Mouse (Mus musculus) forelimb bud, embryonic 11.5 days (tissue): ENCODE measurements at regions not wholly inside any gene's neighbourhood (a gene's known extent, or its start where the extent isn't known, plus 50 kb on each side); places are given as distances from the start of the nearest gene placed in this dataset.
"Not testable (repeated sequence)": the region's sequence is repeated elsewhere in the genome, so short reads cannot be mapped to it uniquely, and the experiment has no call there.

ENCODE experiments used
- DNase-seq: peaks from one replicate; pipeline ENCODE4 v3.0.0-alpha.2; 2012; ENCODE audit warnings: low read depth, low spot score

GRCm38 (mm10) chr15:41283199-41283598, 1149.0 kb downstream of the 9330182O14Rik start:
- no peak for DNase-seq

DNA sequence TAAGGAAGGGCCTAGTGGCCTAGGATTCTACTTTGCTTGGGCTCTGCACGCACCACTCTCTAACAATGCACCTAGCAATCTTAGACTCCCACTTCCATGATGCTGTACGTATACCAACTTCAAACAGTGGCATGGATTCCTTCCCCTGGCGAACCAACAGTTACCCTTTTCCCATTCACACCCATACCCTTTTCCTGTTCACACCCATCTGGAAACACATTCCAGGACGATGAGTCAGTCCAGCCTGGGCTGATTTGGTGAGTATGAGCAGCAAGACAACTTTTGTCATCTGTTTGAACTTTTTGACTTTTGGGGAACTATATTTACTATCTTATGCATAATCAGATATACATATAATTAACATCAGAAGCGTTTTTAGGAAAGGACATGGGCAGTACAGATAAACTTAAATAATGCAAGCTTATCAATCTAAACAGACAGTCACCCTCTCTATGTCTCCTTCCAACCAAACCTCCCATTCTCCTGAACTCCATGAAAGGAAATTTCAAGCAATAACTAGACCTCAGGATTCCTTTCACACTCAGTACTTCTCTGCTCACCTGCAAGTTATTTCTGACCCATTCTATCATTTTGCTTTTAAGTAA, 1152.7 kb downstream of the 9330182O14Rik start:
- DNase-seq: no peak

- DNase-seq: no peak
These were observed 1163.3 kb downstream of the 9330182O14Rik start for GRCm38 (mm10) chr15:41297419-41297818.

GRCm38 (mm10) chr15:41306638-41307037, 1172.5 kb downstream of the 9330182O14Rik start:
- DNase-seq: no peak

- no peak for DNase-seq
These were observed 1177.7 kb downstream of the 9330182O14Rik start for GRCm38 (mm10) chr15:41311728-41312320.

DNA sequence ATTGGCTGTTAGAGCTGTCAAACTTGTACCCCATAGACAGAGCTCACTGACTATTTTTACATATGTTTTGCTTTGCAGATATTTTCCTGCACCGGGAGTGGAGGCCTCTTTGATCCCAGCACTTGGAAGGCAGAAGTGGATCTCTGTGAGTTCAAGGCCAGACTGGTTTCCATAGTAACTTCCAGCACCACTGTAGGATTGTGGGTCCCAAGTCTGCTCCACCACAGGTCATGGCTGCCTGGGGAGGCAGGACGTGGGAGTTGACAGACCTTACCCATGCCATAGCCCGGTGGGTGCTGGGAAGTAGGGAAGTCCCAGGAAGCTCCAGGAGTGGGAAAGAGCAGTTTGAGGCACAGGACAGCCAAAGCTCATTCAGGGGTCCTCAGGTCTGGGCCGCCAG, 1180.8 kb downstream of the 9330182O14Rik start:
- no peak for DNase-seq

- peak; percentile 35 for DNase-seq
These were observed 1191.6 kb downstream of the 9330182O14Rik start for GRCm38 (mm10) chr15:41325633-41326252.

DNA sequence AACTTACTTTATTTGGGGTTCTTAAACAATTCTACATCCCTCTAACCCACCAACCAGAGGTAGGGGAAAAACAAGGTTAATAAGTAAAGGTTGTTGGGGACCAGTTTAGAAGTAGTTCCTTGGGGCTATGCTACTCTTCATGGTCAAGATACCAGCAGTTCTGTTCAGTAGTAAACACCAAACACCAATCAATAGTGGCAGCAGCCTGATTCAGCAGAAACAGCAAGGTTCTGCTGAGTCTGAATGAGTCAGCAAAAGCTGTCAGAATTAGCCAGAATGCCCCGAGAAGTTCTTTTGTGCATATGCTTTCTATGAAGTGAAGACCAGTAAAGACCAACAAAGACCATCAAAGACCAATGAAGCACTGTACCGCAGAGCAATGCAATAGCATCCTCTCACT, 1195.1 kb downstream of the 9330182O14Rik start:
- no peak for DNase-seq

DNA sequence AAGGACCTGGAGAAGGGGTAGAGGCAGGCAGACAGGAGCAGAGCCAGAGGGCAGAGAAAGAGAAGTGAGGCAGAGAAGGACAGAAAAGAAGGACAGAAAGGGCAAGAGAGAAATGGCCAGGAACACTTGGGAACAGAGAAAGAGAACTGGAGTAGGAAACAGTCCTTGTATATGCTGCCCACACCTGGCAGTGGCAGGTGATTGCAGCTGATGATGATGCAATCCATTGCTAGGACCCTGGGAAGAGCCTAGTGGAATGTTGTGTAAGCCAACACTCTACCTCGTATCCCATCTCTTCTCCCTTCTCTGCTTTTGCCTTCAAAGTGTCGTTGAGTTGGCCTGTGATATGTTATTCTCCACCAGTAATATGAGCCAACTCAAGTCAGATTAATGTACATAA, 1195.9 kb downstream of the 9330182O14Rik start:
- no peak for DNase-seq

DNA sequence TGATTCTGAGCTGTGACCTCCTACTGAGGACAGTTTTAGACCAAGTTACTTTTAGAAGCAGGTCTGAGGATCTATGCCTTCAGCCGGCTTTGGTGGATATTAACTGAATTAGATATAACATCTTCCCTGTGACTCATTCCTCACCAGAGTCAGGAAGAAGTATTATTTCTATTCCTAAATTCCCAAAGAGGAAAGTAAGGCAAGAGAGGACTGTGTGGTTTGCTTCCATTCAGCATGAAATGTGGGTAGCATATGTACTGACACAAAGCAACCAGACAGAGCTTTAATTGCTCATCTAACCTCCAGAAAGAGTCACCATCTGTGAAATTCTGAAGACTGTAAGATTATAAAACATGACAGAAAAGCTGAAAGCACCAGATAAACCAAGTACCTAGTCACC, 1198.3 kb downstream of the 9330182O14Rik start:
- DNase-seq: no peak

GRCm38 (mm10) chr15:41333165-41333564, 1199.0 kb downstream of the 9330182O14Rik start:
- no peak for DNase-seq

- not testable (repeated sequence) for DNase-seq
These were observed 1206.5 kb downstream of the 9330182O14Rik start for GRCm38 (mm10) chr15:41340621-41341020.

GRCm38 (mm10) chr15:41345554-41345953, 1211.4 kb downstream of the 9330182O14Rik start:
- no peak for DNase-seq

GRCm38 (mm10) chr15:41347221-41347620, 1213.1 kb downstream of the 9330182O14Rik start:
- DNase-seq: no peak

- no peak for DNase-seq
These were observed 1218.0 kb downstream of the 9330182O14Rik start for GRCm38 (mm10) chr15:41352129-41352528.

DNA sequence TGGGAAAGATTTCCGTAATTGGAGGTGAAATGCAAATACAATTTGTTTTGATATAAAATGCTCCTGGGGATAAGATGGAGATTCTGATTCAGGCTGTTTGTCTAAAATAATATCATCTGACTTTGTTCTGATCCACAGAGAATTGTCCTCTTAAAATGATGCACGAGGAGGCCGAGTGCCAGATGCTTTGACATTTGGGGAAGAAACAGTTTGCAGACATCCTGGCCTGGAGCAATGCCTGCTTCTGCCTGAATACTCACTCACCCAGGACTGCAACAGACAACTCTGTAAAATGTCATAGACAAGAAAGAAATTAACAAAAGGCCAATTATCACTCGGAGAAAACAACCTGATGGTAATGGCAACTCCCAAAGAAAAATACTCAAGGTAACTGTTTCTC, 1225.1 kb downstream of the 9330182O14Rik start:
- DNase-seq: no peak

DNA sequence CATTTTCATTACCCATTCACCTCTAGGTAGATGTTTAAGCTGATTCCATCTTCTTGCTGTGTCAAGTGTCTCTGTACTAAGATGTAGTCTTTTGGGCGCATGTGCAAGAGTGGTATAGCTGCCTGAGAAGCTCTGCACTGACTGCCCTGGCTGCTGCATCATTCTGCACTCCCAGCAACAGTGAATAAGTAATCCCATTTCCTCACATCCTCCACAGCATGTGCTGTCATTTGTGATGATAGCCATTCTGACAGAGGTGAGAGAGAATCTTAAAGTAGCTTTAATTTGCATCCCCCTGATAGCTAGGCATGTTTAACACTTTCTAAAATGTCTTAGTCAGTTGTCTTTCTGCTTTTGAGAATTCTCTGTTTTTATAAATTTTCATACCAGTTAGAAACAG, 1240.5 kb downstream of the 9330182O14Rik start:
- DNase-seq: no peak

DNA sequence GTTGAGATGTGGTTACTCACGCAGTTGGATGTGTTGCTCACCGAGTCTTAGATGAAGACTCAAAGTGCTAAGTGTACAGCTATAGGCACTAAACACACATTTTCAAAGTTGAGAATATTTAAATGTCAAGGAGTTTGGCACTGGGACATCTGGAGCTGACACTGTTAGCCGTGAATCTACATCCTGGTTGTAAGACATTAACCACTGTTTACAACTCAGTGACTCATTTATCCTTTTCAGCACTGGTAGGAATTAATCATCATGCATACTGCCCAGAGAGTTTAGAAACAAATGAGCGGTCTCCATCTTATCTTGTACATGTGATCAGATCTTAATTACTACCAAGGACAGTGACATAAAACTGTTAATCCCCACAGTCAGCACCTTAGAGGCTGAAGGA, 1241.7 kb downstream of the 9330182O14Rik start:
- no peak for DNase-seq

DNA sequence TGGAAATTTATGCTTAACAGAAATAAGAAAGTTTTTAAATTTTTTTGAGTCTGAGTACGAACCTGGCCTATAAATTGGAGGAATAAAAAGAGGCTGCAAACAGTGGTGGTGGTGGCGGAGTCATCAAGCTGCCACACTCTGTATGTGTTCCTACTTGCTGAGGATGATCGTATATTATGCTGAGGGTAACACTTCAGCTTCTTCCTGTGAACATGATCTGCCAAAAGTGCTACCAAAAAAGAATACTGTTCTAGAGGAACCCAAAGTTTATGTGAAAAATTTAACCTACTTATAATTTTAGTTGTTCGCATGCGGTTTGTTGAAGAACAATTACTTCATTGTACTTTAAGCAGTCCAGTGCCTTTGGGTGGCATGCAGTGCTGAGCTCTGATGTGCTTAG, 1245.5 kb downstream of the 9330182O14Rik start:
- no peak for DNase-seq

GRCm38 (mm10) chr15:41380429-41380828, 1246.3 kb downstream of the 9330182O14Rik start:
- DNase-seq: no peak

DNA sequence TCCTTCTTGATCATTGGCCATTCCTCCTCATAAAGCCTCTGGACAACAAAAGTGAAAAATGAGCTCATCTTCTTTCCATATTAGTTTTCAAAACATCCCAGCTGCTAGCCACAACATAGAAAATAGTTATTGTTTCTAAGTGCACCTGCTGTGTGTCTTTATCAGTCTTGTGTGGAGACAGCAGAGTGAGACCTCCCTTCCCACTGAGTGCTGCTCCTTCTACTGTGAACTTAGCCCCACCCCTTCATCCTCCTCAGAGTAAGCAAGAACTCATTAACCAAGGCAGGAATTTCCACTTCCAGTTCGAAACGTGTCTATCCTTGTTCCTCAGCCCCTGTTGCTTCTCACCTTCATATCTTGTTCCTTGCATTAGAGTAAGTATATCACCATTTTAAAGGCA, 1256.5 kb downstream of the 9330182O14Rik start:
- no peak for DNase-seq
